Mouse (Mus musculus) C2C12 (cell line): ENCODE data around the gene Thap12.

Experiments
- CTCF ChIP-seq: IDR thresholded peaks from one replicate; pipeline ENCODE4 v1.5.1; 2011; ENCODE audit not compliant: control insufficient read depth, insufficient read depth, insufficient read length
- MAX ChIP-seq: IDR thresholded peaks from one replicate; pipeline ENCODE4 v1.6.1; 2011; ENCODE audit warnings: mild to moderate bottlenecking, control low read depth
- MYOG ChIP-seq: IDR thresholded peaks from one replicate; pipeline ENCODE4 v1.6.1; 2011; ENCODE audit not compliant: control insufficient read depth, insufficient read length; ENCODE audit errors: extremely low read depth

DNA sequence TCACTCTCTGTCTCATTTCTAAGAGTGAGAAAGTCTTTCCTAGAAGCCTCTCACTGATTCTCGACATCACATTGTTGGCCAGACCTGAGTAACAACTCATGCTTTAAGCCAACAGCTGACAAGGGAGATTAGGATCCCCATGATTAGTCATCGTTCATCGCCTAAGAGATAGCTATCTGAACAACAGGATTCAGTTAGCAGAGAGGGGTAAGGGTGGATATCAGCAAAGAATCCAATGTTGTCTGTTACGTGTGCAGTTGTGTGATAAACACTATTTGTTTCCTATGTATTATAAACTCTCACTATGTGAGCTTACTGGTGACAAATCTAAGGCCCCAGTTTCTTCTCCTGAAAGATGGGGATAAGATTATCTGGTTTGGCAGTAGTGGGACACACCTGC, 28.6 kb upstream of the Thap12 start:
- TF ChIP-seq CTCF: no peak
- no peak for TF ChIP-seq MYOG
- no peak for TF ChIP-seq MAX
